Mouse (Mus musculus) midbrain, postnatal 0 days (tissue): ENCODE measurements around the gene Chst10. TPM values are rescaled to one million over a fixed set of nuclear protein-coding genes. Genes with fewer than 3 reads are reported as not detected.

ENCODE experiments used
- ATAC-seq: fragments of 200-750 bp; cut with Nextera tagmentation; 2 replicates; pipeline ENCODE4 v1.8.0; 2017; ENCODE audit warnings: moderate number of reproducible peaks, mild to moderate bottlenecking, moderate TSS enrichment, moderate library complexity; ENCODE audit not compliant: low FRiP score
- DNase-seq: peaks from one replicate; pipeline ENCODE4 v3.0.0-alpha.2; 2015; ENCODE audit warnings: low spot score
- H3K27ac ChIP-seq: fragments of 300-500 bp; sonication (generic); 2 replicates; pipeline ENCODE4 v1.5.1; 2014; ENCODE audit warnings: low read depth, mild to moderate bottlenecking, low read length, mixed read lengths
- H3K27me3 ChIP-seq: fragments of 300-500 bp; sonication (generic); 2 replicates; pipeline ENCODE4 v1.6.1; 2014; ENCODE audit warnings: low read length, control low read depth, mixed read lengths; ENCODE audit not compliant: insufficient read depth
- H3K36me3 ChIP-seq: fragments of 300-500 bp; sonication (generic); 2 replicates; pipeline ENCODE4 v1.6.1; 2014; ENCODE audit warnings: low read length, control low read depth, mixed read lengths; ENCODE audit not compliant: insufficient read depth
- H3K4me1 ChIP-seq: fragments of 300-500 bp; sonication (generic); 2 replicates; pipeline ENCODE4 v1.6.1; 2014; ENCODE audit warnings: mild to moderate bottlenecking, control low read depth, antibody characterized with exemption, low read length, mixed read lengths; ENCODE audit not compliant: insufficient read depth
- H3K4me2 ChIP-seq: fragments of 300-500 bp; sonication (generic); 2 replicates; pipeline ENCODE4 v1.6.1; 2014; ENCODE audit warnings: low read depth, mild to moderate bottlenecking, low read length, mixed read lengths; ENCODE audit not compliant: poor library complexity, severe bottlenecking
- H3K4me3 ChIP-seq: fragments of 300-500 bp; sonication (generic); 2 replicates; pipeline ENCODE4 v1.5.1; 2014; ENCODE audit warnings: low read depth, mild to moderate bottlenecking, low read length, moderate library complexity
- H3K9ac ChIP-seq: fragments of 300-500 bp; sonication (generic); replicated peaks from 2 replicates; pipeline ENCODE4 v1.6.1; 2014; ENCODE audit warnings: mild to moderate bottlenecking, low read length, moderate library complexity, mixed read lengths; ENCODE audit not compliant: poor library complexity, severe bottlenecking
- H3K9me3 ChIP-seq: fragments of 300-500 bp; sonication (generic); 2 replicates; pipeline ENCODE4 v1.6.1; 2016; ENCODE audit warnings: low read length, control low read depth
- CTCF ChIP-seq: IDR thresholded peaks from 2 replicates; pipeline ENCODE4 v1.5.1; 2016; ENCODE audit warnings: antibody characterized with exemption, mild to moderate bottlenecking
- WGBS: fragments of 180-500 bp; shearing (Covaris S2); extraction: QIAGEN DNeasy Blood & Tissue Kit; methylation state at CpG from one replicate; pipeline ENCODE4 v1.1.7; 2014; 5-methylcytosine and 5-hydroxymethylcytosine counted together
- polyA plus RNA-seq: library from polyadenylated mRNA; unstranded; fragments of >200 nt; fragmentation: Nextera tagmentation; extraction: Ambion mirVana; gene quantifications from 2 replicates; pipeline ENCODE4 v1.2.1, GENCODE M21; 2015
- total RNA-seq: library from RNA; depleted of rRNA; stranded (reverse); fragments of >200 nt; gene quantifications from 2 replicates; pipeline ENCODE4 v1.2.3, GENCODE M21; 2014

The Chst10 gene
- total and polyA plus RNA-seq, 2 experiments from 2014 or later, result 68.9 to 88.5 TPM

GRCm38 (mm10) chr1:38850650-38851049 is 47.3 kb downstream of the Chst10 start:
- DNase-seq (no peak), ATAC-seq (no peak)
- no peak overlapping the region for H3K4me2 ChIP-seq
- H3K27ac ChIP-seq, result no peak overlapping the region
- no peaks in the 10 kb centered on the region for H3K9me3 ChIP-seq
- H3K36me3 ChIP-seq, result no peaks in the 10 kb centered on the region
- no peaks in the 10 kb centered on the region for H3K27me3 ChIP-seq
- no peak overlapping the region for H3K9ac ChIP-seq
- TF ChIP-seq CTCF, result no peak
- no peak overlapping the region for H3K4me3 ChIP-seq
- peaks cover 5% of the 10 kb centered on the region; the same call in 1 of the 2 replicates for H3K4me1 ChIP-seq
- 82% methylated on average over 2 of the region's 2 CpGs for WGBS

- ATAC-seq (peak; percentile 50), DNase-seq (peak; percentile 44)
- H3K9ac ChIP-seq, result no peak overlapping the region
- WGBS, result 43% methylated on average over 2 of the region's 2 CpGs
- H3K27ac ChIP-seq, result peak overlapping the region; percentile 84
- H3K4me3 ChIP-seq, result no peak overlapping the region
- no peak for TF ChIP-seq CTCF
- no peaks in the 10 kb centered on the region for H3K9me3 ChIP-seq
- H3K36me3 ChIP-seq, result no peaks in the 10 kb centered on the region
- no peaks in the 10 kb centered on the region for H3K27me3 ChIP-seq
- H3K4me1 ChIP-seq, result peaks cover 5% of the 10 kb centered on the region; the same call in 1 of the 2 replicates
- peak overlapping the region; percentile 28; the same call in 1 of the 2 replicates for H3K4me2 ChIP-seq
Measured at GRCm38 (mm10) chr1:38848451-38849289, 49.3 kb downstream of the Chst10 start.

- Histone ChIP-seq H3K4me1 (peaks cover 5% of the 10 kb centered on the region; the same call in 1 of the 2 replicates), H3K4me2 (peak overlapping the region; percentile 28), H3K27me3 (no peaks in the 10 kb centered on the region), H3K27ac (peak overlapping the region; percentile 84), H3K36me3 (no peaks in the 10 kb centered on the region), H3K4me3 (peak overlapping the region; percentile 10; the same call in 1 of the 2 replicates), H3K9ac (0 out of 2 replicates have a peak overlapping the region, but pooled peaks have one; percentile 29), H3K9me3 (no peaks in the 10 kb centered on the region)
- 7% methylated on average over 11 of the region's 11 CpGs for WGBS
- TF ChIP-seq CTCF, result no peak
- DNase-seq (peak; percentile 88), ATAC-seq (peak; percentile 89)
Measured at GRCm38 (mm10) chr1:38847975-38848374, 50.0 kb downstream of the Chst10 start.

- Histone ChIP-seq H3K4me3 (no peak overlapping the region), H3K36me3 (no peaks in the 10 kb centered on the region), H3K4me1 (no peaks in the 10 kb centered on the region), H3K27ac (no peak overlapping the region), H3K9ac (no peak overlapping the region), H3K27me3 (no peaks in the 10 kb centered on the region), H3K4me2 (no peak overlapping the region), H3K9me3 (no peaks in the 10 kb centered on the region)
- 56% methylated on average over 4 of the region's 4 CpGs for WGBS
- DNase-seq (peak; percentile 33), ATAC-seq (no peak)
- no peak for TF ChIP-seq CTCF
Measured at GRCm38 (mm10) chr1:38843275-38843674, 54.7 kb downstream of the Chst10 start.

GRCm38 (mm10) chr1:38842861-38843260 is 55.1 kb downstream of the Chst10 start:
- TF ChIP-seq CTCF, result no peak
- no peak overlapping the region for H3K4me3 ChIP-seq
- ATAC-seq, result no peak
- no peak overlapping the region for H3K9ac ChIP-seq
- no peaks in the 10 kb centered on the region for H3K9me3 ChIP-seq
- H3K4me1 ChIP-seq, result no peaks in the 10 kb centered on the region
- H3K4me2 ChIP-seq, result no peak overlapping the region
- 75% methylated on average over 1 of the region's 1 CpGs for WGBS
- H3K27ac ChIP-seq, result no peak overlapping the region
- DNase-seq, result no peak
- no peaks in the 10 kb centered on the region for H3K36me3 ChIP-seq
- H3K27me3 ChIP-seq, result no peaks in the 10 kb centered on the region

GRCm38 (mm10) chr1:38839944-38840343 is 58.0 kb downstream of the Chst10 start:
- no peak for TF ChIP-seq CTCF
- Histone ChIP-seq H3K4me3 (no peak overlapping the region), H3K9me3 (no peaks in the 10 kb centered on the region), H3K4me2 (no peak overlapping the region), H3K9ac (no peak overlapping the region), H3K27ac (no peak overlapping the region), H3K4me1 (no peaks in the 10 kb centered on the region), H3K36me3 (no peaks in the 10 kb centered on the region), H3K27me3 (no peaks in the 10 kb centered on the region)
- DNase-seq (no peak), ATAC-seq (no peak)
- WGBS, result 32% methylated on average over 1 of the region's 1 CpGs
